Mouse (Mus musculus) T-helper 2 cell (primary cell): ENCODE measurements around the gene Crx.

Experiments
- in situ Hi-C: fragments of 300-600 bp; cut with MboI, MseI; formaldehyde crosslinking; loops from one replicate; pipeline ENCODE4 v1.15.1; 2025; ENCODE audit warnings: high pct_unique_total_duplicates

Crx gene

GRCm38 (mm10) chr7:15864104-15864503, 15.7 kb downstream of the Crx start:
- in situ Hi-C loops: no loop called here

- in situ Hi-C loops: no loop called here
Observed at GRCm38 (mm10) chr7:15859657-15860056, 20.1 kb downstream of the Crx start.

- in situ Hi-C loops: no loop called here
Observed at GRCm38 (mm10) chr7:15839578-15839977, 40.2 kb downstream of the Crx start, which contains the start of gene Obox6. Gene Obox6 (minus strand): TSS chr7:15839678.
